Mouse (Mus musculus) limb, embryonic 13.5 days (tissue): Measurements from ENCODE around the gene Crispld2. TPM values are rescaled to one million over a fixed set of nuclear protein-coding genes. Genes with fewer than 3 reads are reported as not detected.

ENCODE experiments used
- ATAC-seq: fragments of 200-750 bp; cut with Nextera tagmentation; 2 replicates; pipeline ENCODE4 v1.8.0; 2017; ENCODE audit warnings: low read depth, moderate number of reproducible peaks, moderate TSS enrichment; ENCODE audit not compliant: low FRiP score
- H3K27ac ChIP-seq: fragments of 300-500 bp; sonication (generic); 2 replicates; pipeline ENCODE4 v1.5.1; 2015; ENCODE audit warnings: inconsistent platforms, mild to moderate bottlenecking, moderate library complexity
- H3K27me3 ChIP-seq: fragments of 300-500 bp; sonication (generic); 2 replicates; pipeline ENCODE4 v1.6.1; 2015; ENCODE audit warnings: mild to moderate bottlenecking, inconsistent platforms
- H3K36me3 ChIP-seq: fragments of 300-500 bp; sonication (generic); 2 replicates; pipeline ENCODE4 v1.6.1; 2015; ENCODE audit warnings: inconsistent platforms, mild to moderate bottlenecking, moderate library complexity
- H3K4me1 ChIP-seq: fragments of 300-500 bp; sonication (generic); 2 replicates; pipeline ENCODE4 v1.6.1; 2015; ENCODE audit warnings: inconsistent platforms
- H3K4me2 ChIP-seq: fragments of 300-500 bp; sonication (generic); replicated peaks from 2 replicates; pipeline ENCODE4 v1.6.1; 2015; ENCODE audit warnings: inconsistent platforms, mild to moderate bottlenecking, moderate library complexity
- H3K4me3 ChIP-seq: fragments of 300-500 bp; sonication (generic); 2 replicates; pipeline ENCODE4 v1.5.1; 2015; ENCODE audit warnings: moderate library complexity, mild to moderate bottlenecking, inconsistent platforms
- H3K9ac ChIP-seq: fragments of 300-500 bp; sonication (generic); 2 replicates; pipeline ENCODE4 v1.6.1; 2015; ENCODE audit warnings: mild to moderate bottlenecking, inconsistent platforms
- H3K9me3 ChIP-seq: fragments of 300-500 bp; sonication (generic); 2 replicates; pipeline ENCODE4 v1.6.1; 2016; ENCODE audit warnings: inconsistent platforms
- WGBS: fragments of 180-500 bp; shearing (Covaris S2); methylation state at CpG from one replicate; pipeline ENCODE4 v1.1.7; 2015; 5-methylcytosine and 5-hydroxymethylcytosine counted together
- polyA plus RNA-seq: library from polyadenylated mRNA; unstranded; fragments of >200 nt; fragmentation: Nextera tagmentation; extraction: Ambion mirVana; gene quantifications from 2 replicates; pipeline ENCODE4 v1.2.1, GENCODE M21; 2015

Crispld2 gene
- polyA plus RNA-seq, 1 experiment from 2014 or later = 7.1 TPM

GRCm38 (mm10) chr8:120017786-120018185 is 25.5 kb downstream of the Crispld2 start:
- no peak overlapping the region for H3K27ac ChIP-seq
- no peak overlapping the region for H3K4me3 ChIP-seq
- H3K36me3 ChIP-seq = no peaks in the 10 kb centered on the region; the same call in 1 of the 2 replicates
- no peak overlapping the region for H3K4me2 ChIP-seq
- 94% methylated on average over 6 of the region's 6 CpGs for WGBS
- H3K9ac ChIP-seq = no peak overlapping the region
- H3K27me3 ChIP-seq = no peaks in the 10 kb centered on the region
- H3K9me3 ChIP-seq = no peaks in the 10 kb centered on the region
- peaks cover 36% of the 10 kb centered on the region for H3K4me1 ChIP-seq
- ATAC-seq = no peak

GRCm38 (mm10) chr8:120018379-120018778 is 26.1 kb downstream of the Crispld2 start:
- WGBS = 85% methylated on average over 6 of the region's 6 CpGs
- no peaks in the 10 kb centered on the region for H3K27me3 ChIP-seq
- no peaks in the 10 kb centered on the region for H3K9me3 ChIP-seq
- ATAC-seq = no peak
- H3K27ac ChIP-seq = no peak overlapping the region
- no peak overlapping the region for H3K4me2 ChIP-seq
- no peaks in the 10 kb centered on the region; the same call in 1 of the 2 replicates for H3K36me3 ChIP-seq
- H3K4me1 ChIP-seq = peaks cover 30% of the 10 kb centered on the region
- H3K4me3 ChIP-seq = no peak overlapping the region
- no peak overlapping the region for H3K9ac ChIP-seq

- Histone ChIP-seq H3K27me3 (no peaks in the 10 kb centered on the region), H3K9me3 (no peaks in the 10 kb centered on the region), H3K4me3 (no peak overlapping the region), H3K4me2 (no peak overlapping the region), H3K36me3 (no peaks in the 10 kb centered on the region; the same call in 1 of the 2 replicates), H3K27ac (no peak overlapping the region), H3K9ac (no peak overlapping the region), H3K4me1 (peaks cover 21% of the 10 kb centered on the region)
- ATAC-seq = no peak
- WGBS = 71% methylated on average over 5 of the region's 5 CpGs
These were observed 27.1 kb downstream of the Crispld2 start for GRCm38 (mm10) chr8:120019297-120019696.

- Histone ChIP-seq H3K27me3 (no peaks in the 10 kb centered on the region), H3K9ac (no peak overlapping the region), H3K4me1 (peaks cover 15% of the 10 kb centered on the region), H3K4me3 (no peak overlapping the region), H3K9me3 (no peaks in the 10 kb centered on the region), H3K27ac (peak overlapping the region; percentile 33; the same call in 1 of the 2 replicates), H3K4me2 (no peak overlapping the region), H3K36me3 (no peaks in the 10 kb centered on the region; the same call in 1 of the 2 replicates)
- 75% methylated on average over 7 of the region's 7 CpGs for WGBS
- no peak for ATAC-seq
These were observed 28.1 kb downstream of the Crispld2 start for GRCm38 (mm10) chr8:120020298-120020697.

GRCm38 (mm10) chr8:120026199-120026598 is 34.0 kb downstream of the Crispld2 start:
- WGBS = 89% methylated on average over 5 of the region's 5 CpGs
- ATAC-seq = no peak

GRCm38 (mm10) chr8:120026991-120027390 is 34.8 kb downstream of the Crispld2 start:
- Histone ChIP-seq H3K27ac (no peak overlapping the region), H3K4me3 (no peak overlapping the region), H3K4me2 (no peak overlapping the region), H3K9ac (no peak overlapping the region), H3K9me3 (no peaks in the 10 kb centered on the region), H3K4me1 (peaks cover 11% of the 10 kb centered on the region), H3K36me3 (no peaks in the 10 kb centered on the region), H3K27me3 (no peaks in the 10 kb centered on the region)
- no peak for ATAC-seq
- WGBS = 75% methylated on average over 6 of the region's 6 CpGs

More at GRCm38 (mm10) chr8:120026199-120026598, 34.0 kb downstream of the Crispld2 start:
- Histone ChIP-seq H3K36me3 (no peaks in the 10 kb centered on the region), H3K4me2 (no peak overlapping the region), H3K9me3 (no peaks in the 10 kb centered on the region), H3K4me3 (no peak overlapping the region), H3K27ac (no peak overlapping the region), H3K27me3 (no peaks in the 10 kb centered on the region), H3K9ac (no peak overlapping the region), H3K4me1 (peaks cover 10% of the 10 kb centered on the region)

GRCm38 (mm10) chr8:120030447-120030846 is 38.2 kb downstream of the Crispld2 start:
- Histone ChIP-seq H3K9me3 (no peaks in the 10 kb centered on the region), H3K4me1 (peaks cover 22% of the 10 kb centered on the region), H3K36me3 (no peaks in the 10 kb centered on the region), H3K27me3 (no peaks in the 10 kb centered on the region), H3K4me3 (no peak overlapping the region), H3K27ac (no peak overlapping the region), H3K9ac (no peak overlapping the region), H3K4me2 (no peak overlapping the region)
- WGBS = 54% methylated on average over 5 of the region's 5 CpGs
- ATAC-seq = no peak

GRCm38 (mm10) chr8:120032549-120033208 is 40.4 kb downstream of the Crispld2 start:
- no peak overlapping the region for H3K4me3 ChIP-seq
- H3K9ac ChIP-seq = no peak overlapping the region
- WGBS = 88% methylated on average over 5 of the region's 5 CpGs
- no peak overlapping the region for H3K4me2 ChIP-seq
- H3K9me3 ChIP-seq = no peaks in the 10 kb centered on the region
- peaks cover 27% of the 10 kb centered on the region for H3K4me1 ChIP-seq
- no peaks in the 10 kb centered on the region for H3K27me3 ChIP-seq
- H3K27ac ChIP-seq = peak overlapping the region; percentile 15; the same call in 1 of the 2 replicates
- no peaks in the 10 kb centered on the region for H3K36me3 ChIP-seq
- no peak for ATAC-seq

- no peak for ATAC-seq
- WGBS = 33% methylated on average over 6 of the region's 6 CpGs
- no peak overlapping the region for H3K9ac ChIP-seq
These were observed 42.2 kb downstream of the Crispld2 start for GRCm38 (mm10) chr8:120034471-120034870.

GRCm38 (mm10) chr8:120036111-120036510 is 43.9 kb downstream of the Crispld2 start:
- peaks cover 25% of the 10 kb centered on the region for H3K4me1 ChIP-seq
- H3K9me3 ChIP-seq = no peaks in the 10 kb centered on the region
- H3K36me3 ChIP-seq = no peaks in the 10 kb centered on the region
- no peaks in the 10 kb centered on the region for H3K27me3 ChIP-seq
- no peak overlapping the region for H3K9ac ChIP-seq
- no peak for ATAC-seq
- 18% methylated on average over 9 of the region's 9 CpGs for WGBS
- no peak overlapping the region for H3K27ac ChIP-seq
- no peak overlapping the region for H3K4me3 ChIP-seq
- no peak overlapping the region for H3K4me2 ChIP-seq

More at GRCm38 (mm10) chr8:120034471-120034870, 42.2 kb downstream of the Crispld2 start:
- no peaks in the 10 kb centered on the region for H3K27me3 ChIP-seq
- no peak overlapping the region for H3K4me2 ChIP-seq
- no peaks in the 10 kb centered on the region for H3K9me3 ChIP-seq
- no peak overlapping the region for H3K4me3 ChIP-seq
- H3K4me1 ChIP-seq = peaks cover 27% of the 10 kb centered on the region
- no peak overlapping the region for H3K27ac ChIP-seq
- no peaks in the 10 kb centered on the region for H3K36me3 ChIP-seq

- no peaks in the 10 kb centered on the region for H3K9me3 ChIP-seq
- peaks cover 20% of the 10 kb centered on the region for H3K4me1 ChIP-seq
- H3K27me3 ChIP-seq = no peaks in the 10 kb centered on the region
- no peak overlapping the region for H3K4me2 ChIP-seq
- no peak overlapping the region for H3K9ac ChIP-seq
- 83% methylated on average over 4 of the region's 4 CpGs for WGBS
- ATAC-seq = no peak
- H3K36me3 ChIP-seq = no peaks in the 10 kb centered on the region
- H3K27ac ChIP-seq = no peak overlapping the region
- H3K4me3 ChIP-seq = no peak overlapping the region
These were observed 44.3 kb downstream of the Crispld2 start for GRCm38 (mm10) chr8:120036578-120036977.

GRCm38 (mm10) chr8:120037199-120037598 is 45.0 kb downstream of the Crispld2 start:
- Histone ChIP-seq H3K4me3 (no peak overlapping the region), H3K9me3 (no peaks in the 10 kb centered on the region), H3K27ac (no peak overlapping the region), H3K36me3 (no peaks in the 10 kb centered on the region), H3K27me3 (no peaks in the 10 kb centered on the region), H3K4me2 (no peak overlapping the region), H3K9ac (no peak overlapping the region), H3K4me1 (peaks cover 16% of the 10 kb centered on the region)
- no peak for ATAC-seq
- 85% methylated on average over 15 of the region's 15 CpGs for WGBS

GRCm38 (mm10) chr8:120037611-120038010 is 45.4 kb downstream of the Crispld2 start:
- Histone ChIP-seq H3K36me3 (no peaks in the 10 kb centered on the region), H3K4me1 (peaks cover 13% of the 10 kb centered on the region), H3K4me3 (no peak overlapping the region), H3K4me2 (no peak overlapping the region), H3K27me3 (no peaks in the 10 kb centered on the region), H3K9me3 (no peaks in the 10 kb centered on the region), H3K27ac (no peak overlapping the region), H3K9ac (no peak overlapping the region)
- WGBS = 87% methylated on average over 8 of the region's 8 CpGs
- no peak for ATAC-seq
